Mouse (Mus musculus) forebrain, embryonic 12.5 days (tissue): ENCODE results near the gene Tsr2. TPM values are rescaled to one million over a fixed set of nuclear protein-coding genes. Genes with fewer than 3 reads are reported as not detected.
A peak's percentile ranks its signal among the peaks of the same experiment; 100 is the strongest.

Source experiments
- ATAC-seq: fragments of 200-750 bp; cut with Nextera tagmentation; 2 replicates; pipeline ENCODE4 v1.8.0; 2017; ENCODE audit warnings: moderate TSS enrichment; ENCODE audit not compliant: low FRiP score
- H3K27ac ChIP-seq: fragments of 300-500 bp; sonication (generic); 2 replicates; pipeline ENCODE4 v1.5.1; 2016; ENCODE audit warnings: mild to moderate bottlenecking
- H3K27me3 ChIP-seq: fragments of 300-500 bp; sonication (generic); 2 replicates; pipeline ENCODE4 v1.6.1; 2016; ENCODE audit warnings: mild to moderate bottlenecking
- H3K36me3 ChIP-seq: fragments of 300-500 bp; sonication (generic); replicated peaks from 2 replicates; pipeline ENCODE4 v1.6.1; 2016; ENCODE audit warnings: mild to moderate bottlenecking
- H3K4me1 ChIP-seq: fragments of 300-500 bp; sonication (generic); 2 replicates; pipeline ENCODE4 v1.6.1; 2016
- H3K4me2 ChIP-seq: fragments of 300-500 bp; sonication (generic); 2 replicates; pipeline ENCODE4 v1.6.1; 2016; ENCODE audit warnings: mild to moderate bottlenecking, moderate library complexity
- H3K4me3 ChIP-seq: fragments of 300-500 bp; sonication (generic); replicated peaks from 2 replicates; pipeline ENCODE4 v1.5.1; 2016; ENCODE audit warnings: mild to moderate bottlenecking
- H3K9ac ChIP-seq: fragments of 300-500 bp; sonication (generic); 2 replicates; pipeline ENCODE4 v1.6.1; 2016; ENCODE audit warnings: mild to moderate bottlenecking
- H3K9me3 ChIP-seq: fragments of 300-500 bp; sonication (generic); 2 replicates; pipeline ENCODE4 v1.6.1; 2016
- WGBS: fragments of 180-500 bp; shearing (Covaris S2); methylation state at CpG from one replicate; pipeline ENCODE4 v1.1.7; 2016; 5-methylcytosine and 5-hydroxymethylcytosine counted together
- polyA plus RNA-seq: library from polyadenylated mRNA; unstranded; fragments of >200 nt; fragmentation: Nextera tagmentation; extraction: Ambion mirVana; gene quantifications from 2 replicates; pipeline ENCODE4 v1.2.1, GENCODE M21; 2016

The Tsr2 gene
- polyA plus RNA-seq: 39.5 and 44.0 TPM in 2 replicates

DNA sequence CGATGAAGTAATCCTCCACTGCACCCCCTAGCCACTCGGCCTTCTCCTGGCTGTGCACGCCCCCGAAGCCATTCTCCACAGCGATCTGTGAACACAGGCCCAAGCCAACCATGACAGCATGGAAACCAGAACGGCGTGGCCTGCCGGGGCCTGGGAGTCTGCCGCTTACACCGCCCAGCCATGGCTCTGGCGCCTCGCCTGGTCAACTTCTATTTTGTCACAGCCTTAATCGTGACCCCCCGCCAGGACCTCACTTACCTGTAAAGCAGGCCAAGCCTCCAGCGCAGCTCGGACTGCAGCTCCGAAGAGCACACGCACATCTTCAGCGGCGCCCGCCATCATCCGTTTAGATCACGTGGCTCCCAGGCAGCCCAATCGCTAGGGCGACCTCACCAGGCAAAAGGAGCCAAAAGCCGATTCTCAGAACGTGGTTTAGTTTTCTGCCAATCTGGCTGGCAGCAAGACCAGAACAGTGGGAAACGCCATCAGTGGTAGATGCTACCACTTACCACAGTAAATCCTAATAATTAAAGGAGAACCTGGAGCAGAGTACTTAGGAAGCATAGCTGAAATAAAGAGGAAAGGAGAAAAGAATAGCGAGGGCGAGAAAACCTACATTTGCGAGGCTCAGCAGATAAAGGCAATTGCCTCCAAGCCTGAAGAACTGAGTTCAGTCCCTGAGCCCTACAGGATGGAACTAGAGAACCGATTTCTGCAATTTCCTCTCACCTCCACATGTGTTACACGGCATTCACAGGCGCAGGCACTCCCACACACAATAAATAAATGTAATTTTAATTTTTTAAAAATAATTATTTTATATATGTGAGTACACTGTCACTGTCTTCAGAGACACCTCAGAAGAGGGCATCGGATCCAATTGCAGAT, at the start of gene Tsr2:
Gene Tsr2 (minus strand): TSS at position 373 of the 888 bp plus-strand sequence.
- Histone ChIP-seq H3K27ac (no peak within 1 kb of the TSS), H3K4me2 (peak within 1 kb of the TSS; percentile 58), H3K9me3 (no peaks in the 10 kb centered on the region), H3K27me3 (0 out of 2 replicates have a peak, but pooled peaks cover 4% of the 10 kb centered on the region), H3K36me3 (peaks cover under 1% of the 10 kb centered on the region; the same call in 1 of the 2 replicates), H3K9ac (peak within 1 kb of the TSS; percentile 61), H3K4me3 (peak within 1 kb of the TSS; percentile 60), H3K4me1 (peaks cover 8% of the 10 kb centered on the region)
- ATAC-seq: peak; percentile 94
- 28% methylated on average over 35 of the region's 35 CpGs for WGBS

DNA sequence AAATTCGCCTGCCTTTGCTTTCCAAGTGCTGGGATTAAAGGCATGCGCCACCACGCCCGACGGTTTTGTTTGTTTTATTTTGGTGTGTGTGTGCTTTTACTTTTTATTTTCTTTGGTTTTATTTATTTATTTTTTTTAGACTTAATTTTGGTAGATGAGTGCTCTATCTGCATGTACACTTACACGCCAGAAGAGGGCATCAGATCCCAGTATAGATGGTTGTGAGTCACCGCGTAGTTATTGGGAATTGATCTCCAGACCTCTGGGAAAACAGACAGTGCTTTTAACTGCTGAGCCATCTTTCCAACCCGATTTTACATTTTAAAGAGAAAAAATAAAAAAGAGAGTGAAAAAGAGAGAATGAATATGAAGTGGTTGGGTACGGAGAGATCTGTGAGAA, 36.4 kb upstream of the Tsr2 start:
- Histone ChIP-seq H3K9me3 (no peaks in the 10 kb centered on the region), H3K4me2 (no peak overlapping the region), H3K27ac (no peak overlapping the region), H3K36me3 (no peaks in the 10 kb centered on the region), H3K9ac (no peak overlapping the region), H3K27me3 (no peaks in the 10 kb centered on the region; the same call in 1 of the 2 replicates), H3K4me3 (no peak overlapping the region), H3K4me1 (no peaks in the 10 kb centered on the region)
- no peak for ATAC-seq
- 36% methylated on average over 10 of the region's 10 CpGs for WGBS

GRCm38 (mm10) chrX:151130493-151130892, 34.1 kb upstream of the Tsr2 start:
- H3K4me3 ChIP-seq: no peak overlapping the region
- no peak overlapping the region for H3K9ac ChIP-seq
- no peak overlapping the region for H3K27ac ChIP-seq
- no peak overlapping the region for H3K4me2 ChIP-seq
- no peaks in the 10 kb centered on the region for H3K4me1 ChIP-seq
- H3K9me3 ChIP-seq: no peaks in the 10 kb centered on the region
- ATAC-seq: no peak
- WGBS: 71% methylated on average over 3 of the region's 3 CpGs
- H3K36me3 ChIP-seq: no peaks in the 10 kb centered on the region
- no peaks in the 10 kb centered on the region; the same call in 1 of the 2 replicates for H3K27me3 ChIP-seq

DNA sequence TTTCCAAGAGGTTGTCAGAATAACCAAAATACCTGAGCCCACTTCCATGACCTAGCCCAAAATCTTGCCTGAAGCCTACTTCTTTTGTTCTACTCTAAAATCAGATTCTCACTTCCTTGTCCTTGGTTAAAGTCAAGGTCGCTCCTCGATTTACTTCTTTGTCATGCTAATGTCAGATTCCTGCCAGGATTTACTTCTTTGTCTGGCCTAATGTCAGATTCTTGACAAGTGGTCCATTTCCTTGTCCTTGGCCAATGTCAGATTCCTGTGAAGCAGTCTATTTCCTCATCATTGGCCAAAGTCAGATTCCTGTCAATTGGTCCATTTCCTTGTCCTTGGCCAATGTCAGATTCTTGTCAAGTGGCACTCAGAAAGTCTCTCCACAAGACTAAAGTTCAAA, 27.6 kb upstream of the Tsr2 start:
- H3K9ac ChIP-seq: no peak overlapping the region
- no peak overlapping the region for H3K27ac ChIP-seq
- H3K4me1 ChIP-seq: no peaks in the 10 kb centered on the region
- 51% methylated on average over 2 of the region's 2 CpGs for WGBS
- H3K27me3 ChIP-seq: no peaks in the 10 kb centered on the region
- no peaks in the 10 kb centered on the region for H3K9me3 ChIP-seq
- H3K4me2 ChIP-seq: no peak overlapping the region
- ATAC-seq: no peak
- no peaks in the 10 kb centered on the region for H3K36me3 ChIP-seq
- H3K4me3 ChIP-seq: no peak overlapping the region

DNA sequence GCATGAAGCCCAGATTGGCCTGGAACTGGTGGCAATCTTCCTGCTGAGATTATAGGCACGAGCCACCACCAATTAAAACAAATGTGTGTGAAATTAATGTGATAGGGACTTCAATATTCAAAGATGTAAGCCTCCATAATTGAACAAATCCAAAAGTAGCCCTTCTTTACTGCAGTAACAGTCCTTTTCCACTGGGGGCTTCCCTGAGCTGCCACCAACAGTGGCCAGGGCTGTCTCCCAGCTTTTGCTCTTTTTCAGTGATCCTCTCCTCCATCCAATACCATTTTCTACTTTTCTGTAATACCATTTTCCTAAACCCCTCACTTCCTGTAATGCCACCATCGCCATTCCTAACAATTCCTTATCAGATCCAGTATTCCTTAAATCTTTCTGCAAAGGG, 21.1 kb upstream of the Tsr2 start:
- Histone ChIP-seq H3K27me3 (0 out of 2 replicates have a peak, but pooled peaks cover 4% of the 10 kb centered on the region), H3K36me3 (no peaks in the 10 kb centered on the region), H3K27ac (no peak overlapping the region), H3K9ac (no peak overlapping the region), H3K4me1 (no peaks in the 10 kb centered on the region), H3K4me2 (no peak overlapping the region), H3K9me3 (no peaks in the 10 kb centered on the region), H3K4me3 (no peak overlapping the region)
- no peak for ATAC-seq
- WGBS: 14% methylated on average over 2 of the region's 2 CpGs

- 16% methylated on average over 7 of the region's 7 CpGs for WGBS
- ATAC-seq: 0 out of 2 replicates have a peak, but pooled peaks have one; percentile 30
- H3K4me1 ChIP-seq: no peaks in the 10 kb centered on the region
These were observed 20.5 kb upstream of the Tsr2 start for GRCm38 (mm10) chrX:151116795-151117194.

GRCm38 (mm10) chrX:151107301-151108067, 11.1 kb upstream of the Tsr2 start:
- 52% methylated on average over 7 of the region's 7 CpGs for WGBS
- Histone ChIP-seq H3K4me2 (no peak overlapping the region), H3K27ac (peak overlapping the region; percentile 56), H3K36me3 (no peaks in the 10 kb centered on the region), H3K9ac (no peak overlapping the region), H3K4me3 (no peak overlapping the region), H3K4me1 (0 out of 2 replicates have a peak, but pooled peaks cover 3% of the 10 kb centered on the region), H3K9me3 (no peaks in the 10 kb centered on the region), H3K27me3 (no peaks in the 10 kb centered on the region; the same call in 1 of the 2 replicates)
- peak; percentile 64 for ATAC-seq

More at GRCm38 (mm10) chrX:151116795-151117194, 20.5 kb upstream of the Tsr2 start:
- Histone ChIP-seq H3K4me3 (no peak overlapping the region), H3K9me3 (no peaks in the 10 kb centered on the region), H3K27ac (no peak overlapping the region), H3K9ac (no peak overlapping the region), H3K4me2 (no peak overlapping the region), H3K36me3 (no peaks in the 10 kb centered on the region), H3K27me3 (0 out of 2 replicates have a peak, but pooled peaks cover 4% of the 10 kb centered on the region)

GRCm38 (mm10) chrX:151087418-151087817, 8.9 kb downstream of the Tsr2 start:
- 88% methylated on average over 1 of the region's 1 CpGs for WGBS
- H3K36me3 ChIP-seq: peaks cover 21% of the 10 kb centered on the region
- H3K4me3 ChIP-seq: no peak overlapping the region
- no peak overlapping the region for H3K9ac ChIP-seq
- H3K4me2 ChIP-seq: no peak overlapping the region
- H3K4me1 ChIP-seq: no peaks in the 10 kb centered on the region
- no peak overlapping the region for H3K27ac ChIP-seq
- ATAC-seq: no peak
- no peaks in the 10 kb centered on the region for H3K9me3 ChIP-seq
- H3K27me3 ChIP-seq: peaks cover 16% of the 10 kb centered on the region; the same call in 1 of the 2 replicates

DNA sequence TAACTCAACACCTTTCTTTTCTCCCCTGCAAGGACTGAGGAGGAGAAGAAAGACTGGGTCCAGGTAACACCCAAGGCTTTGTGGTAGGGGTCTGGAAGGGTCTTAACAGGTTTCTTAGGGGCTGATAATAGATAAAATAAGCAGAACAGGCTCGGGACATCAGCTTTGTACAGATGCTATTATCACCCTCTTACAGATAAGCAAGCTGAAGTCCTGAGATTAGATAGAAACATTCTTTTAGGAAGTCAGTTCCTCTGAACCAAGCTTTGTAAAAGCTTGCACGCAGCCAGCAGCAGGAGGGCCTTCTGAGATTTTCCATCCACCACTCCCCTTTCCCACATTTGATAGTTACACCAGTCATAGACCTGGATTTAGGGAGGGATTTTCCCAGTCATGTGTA, 10.7 kb downstream of the Tsr2 start:
- Histone ChIP-seq H3K9me3 (no peaks in the 10 kb centered on the region), H3K4me1 (no peaks in the 10 kb centered on the region), H3K4me2 (no peak overlapping the region), H3K9ac (no peak overlapping the region), H3K27ac (no peak overlapping the region), H3K27me3 (peaks cover 10% of the 10 kb centered on the region; the same call in 1 of the 2 replicates), H3K36me3 (peaks cover 15% of the 10 kb centered on the region), H3K4me3 (no peak overlapping the region)
- no peak for ATAC-seq
- WGBS: 90% methylated on average over 2 of the region's 2 CpGs

GRCm38 (mm10) chrX:151076941-151077485, 19.3 kb downstream of the Tsr2 start:
- no peak for ATAC-seq
- 84% methylated on average over 4 of the region's 4 CpGs for WGBS
- peaks cover 18% of the 10 kb centered on the region for H3K36me3 ChIP-seq
- no peaks in the 10 kb centered on the region for H3K27me3 ChIP-seq
- H3K27ac ChIP-seq: no peak overlapping the region
- no peak overlapping the region for H3K4me2 ChIP-seq
- no peaks in the 10 kb centered on the region for H3K9me3 ChIP-seq
- H3K9ac ChIP-seq: no peak overlapping the region
- H3K4me3 ChIP-seq: no peak overlapping the region
- no peaks in the 10 kb centered on the region for H3K4me1 ChIP-seq

GRCm38 (mm10) chrX:151076007-151076406, 20.3 kb downstream of the Tsr2 start:
- Histone ChIP-seq H3K27me3 (no peaks in the 10 kb centered on the region), H3K27ac (no peak overlapping the region), H3K4me1 (no peaks in the 10 kb centered on the region), H3K9ac (no peak overlapping the region), H3K4me3 (no peak overlapping the region), H3K9me3 (no peaks in the 10 kb centered on the region), H3K4me2 (no peak overlapping the region), H3K36me3 (peaks cover 22% of the 10 kb centered on the region)
- WGBS: 96% methylated on average over 5 of the region's 5 CpGs
- no peak for ATAC-seq

- no peak overlapping the region for H3K4me2 ChIP-seq
- H3K27me3 ChIP-seq: peaks cover 6% of the 10 kb centered on the region; the same call in 1 of the 2 replicates
- H3K27ac ChIP-seq: no peak overlapping the region
- H3K4me1 ChIP-seq: no peaks in the 10 kb centered on the region
- no peak overlapping the region for H3K4me3 ChIP-seq
- no peaks in the 10 kb centered on the region for H3K9me3 ChIP-seq
- WGBS: 98% methylated on average over 5 of the region's 5 CpGs
- ATAC-seq: no peak
- peaks cover 29% of the 10 kb centered on the region for H3K36me3 ChIP-seq
- H3K9ac ChIP-seq: no peak overlapping the region
These were observed 28.5 kb downstream of the Tsr2 start for GRCm38 (mm10) chrX:151067876-151068275.
